Mouse (Mus musculus): ENCODE measurements at regions not wholly inside any gene's neighbourhood (a gene's known extent, or its start where the extent isn't known, plus 50 kb on each side); places are given as distances from the start of the nearest gene placed in this dataset.

- Histone ChIP-seq H3K27me3 (ENCODE audit: control insufficient read depth, insufficient read depth, low read length) (no peaks in the 10 kb centered on the region), H3K4me3 (ENCODE audit: low read depth, low read length) (no peak overlapping the region), H3K9me3 (ENCODE audit: control insufficient read depth, low read length) (no peaks in the 10 kb centered on the region), H3K4me1 (replicated peaks; ENCODE audit: control insufficient read depth, insufficient read depth) (no peaks in the 10 kb centered on the region), H3K9ac (ENCODE audit: low read length) (no peak overlapping the region), H3K27ac (replicated peaks) (no peak overlapping the region), H3K36me3 (ENCODE audit: control insufficient read depth, insufficient read depth, low read length) (no peaks in the 10 kb centered on the region), H3K4me2 (replicated peaks; ENCODE audit: low read depth) (no peak overlapping the region)
- no peak for DNase-seq (ENCODE audit: low spot score)
- 72% methylated on average over 3 of the region's 3 CpGs for WGBS
- TF ChIP-seq CTCF (IDR thresholded peaks at IDR 0.05; ENCODE audit: low read depth) (no peak), EP300 (optimal IDR thresholded peaks at IDR 0.05) (no peak)
- no peak for ATAC-seq (ENCODE audit: low FRiP score, low TSS enrichment)
Observed at GRCm38 (mm10) chr6:111733926-111734325, 539.6 kb upstream of the Lmcd1 start.

GRCm38 (mm10) chr6:111738983-111739382 is 534.6 kb upstream of the Lmcd1 start:
- 88% methylated on average over 1 of the region's 1 CpGs for WGBS
- Histone ChIP-seq H3K27ac (replicated peaks) (no peak overlapping the region), H3K4me1 (replicated peaks; ENCODE audit: control insufficient read depth, insufficient read depth) (no peaks in the 10 kb centered on the region), H3K9ac (ENCODE audit: low read length) (no peak overlapping the region), H3K4me2 (replicated peaks; ENCODE audit: low read depth) (no peak overlapping the region), H3K27me3 (ENCODE audit: control insufficient read depth, insufficient read depth, low read length) (no peaks in the 10 kb centered on the region), H3K36me3 (ENCODE audit: control insufficient read depth, insufficient read depth, low read length) (no peaks in the 10 kb centered on the region), H3K9me3 (ENCODE audit: control insufficient read depth, low read length) (no peaks in the 10 kb centered on the region), H3K4me3 (ENCODE audit: low read depth, low read length) (no peak overlapping the region)
- ATAC-seq (ENCODE audit: low FRiP score, low TSS enrichment): no peak
- no peak for TF ChIP-seq EP300 (optimal IDR thresholded peaks at IDR 0.05)
- TF ChIP-seq CTCF (IDR thresholded peaks at IDR 0.05; ENCODE audit: low read depth): no peak
- DNase-seq (ENCODE audit: low spot score): no peak

- no peak overlapping the region for H3K4me2 ChIP-seq (replicated peaks; ENCODE audit: low read depth)
- H3K4me1 ChIP-seq (replicated peaks; ENCODE audit: control insufficient read depth, insufficient read depth): no peaks in the 10 kb centered on the region
- H3K9me3 ChIP-seq (ENCODE audit: control insufficient read depth, low read length): no peaks in the 10 kb centered on the region
- H3K4me3 ChIP-seq (ENCODE audit: low read depth, low read length): no peak overlapping the region
- 78% methylated on average over 5 of the region's 5 CpGs for WGBS
- no peak overlapping the region for H3K9ac ChIP-seq (ENCODE audit: low read length)
- DNase-seq (ENCODE audit: low spot score): no peak
- no peaks in the 10 kb centered on the region for H3K36me3 ChIP-seq (ENCODE audit: control insufficient read depth, insufficient read depth, low read length)
- no peak for ATAC-seq (ENCODE audit: low FRiP score, low TSS enrichment)
- no peaks in the 10 kb centered on the region for H3K27me3 ChIP-seq (ENCODE audit: control insufficient read depth, insufficient read depth, low read length)
- TF ChIP-seq EP300 (optimal IDR thresholded peaks at IDR 0.05): no peak
- H3K27ac ChIP-seq (replicated peaks): no peak overlapping the region
Observed at GRCm38 (mm10) chr6:111781710-111782481, 491.7 kb upstream of the Lmcd1 start.

GRCm38 (mm10) chr6:111808611-111809010 is 464.9 kb upstream of the Lmcd1 start:
- Histone ChIP-seq H3K36me3 (ENCODE audit: control insufficient read depth, insufficient read depth, low read length) (no peaks in the 10 kb centered on the region), H3K4me1 (replicated peaks; ENCODE audit: control insufficient read depth, insufficient read depth) (no peaks in the 10 kb centered on the region), H3K4me3 (ENCODE audit: low read depth, low read length) (no peak overlapping the region), H3K9me3 (ENCODE audit: control insufficient read depth, low read length) (no peaks in the 10 kb centered on the region), H3K27me3 (ENCODE audit: control insufficient read depth, insufficient read depth, low read length) (no peaks in the 10 kb centered on the region), H3K9ac (ENCODE audit: low read length) (no peak overlapping the region), H3K4me2 (replicated peaks; ENCODE audit: low read depth) (no peak overlapping the region), H3K27ac (replicated peaks) (no peak overlapping the region)
- TF ChIP-seq CTCF (IDR thresholded peaks at IDR 0.05; ENCODE audit: low read depth) (no peak), EP300 (optimal IDR thresholded peaks at IDR 0.05) (no peak)
- ATAC-seq (ENCODE audit: low FRiP score, low TSS enrichment) (no peak), DNase-seq (ENCODE audit: low spot score) (no peak)

- Histone ChIP-seq H3K27ac (replicated peaks) (no peak overlapping the region), H3K27me3 (ENCODE audit: control insufficient read depth, insufficient read depth, low read length) (no peaks in the 10 kb centered on the region), H3K4me3 (ENCODE audit: low read depth, low read length) (no peak overlapping the region), H3K9ac (ENCODE audit: low read length) (no peak overlapping the region), H3K4me1 (replicated peaks; ENCODE audit: control insufficient read depth, insufficient read depth) (no peaks in the 10 kb centered on the region), H3K9me3 (ENCODE audit: control insufficient read depth, low read length) (no peaks in the 10 kb centered on the region), H3K36me3 (ENCODE audit: control insufficient read depth, insufficient read depth, low read length) (no peaks in the 10 kb centered on the region), H3K4me2 (replicated peaks; ENCODE audit: low read depth) (no peak overlapping the region)
- WGBS: 64% methylated on average over 7 of the region's 7 CpGs
- TF ChIP-seq EP300 (optimal IDR thresholded peaks at IDR 0.05) (no peak), CTCF (IDR thresholded peaks at IDR 0.05; ENCODE audit: low read depth) (no peak)
- DNase-seq (ENCODE audit: low spot score) (no peak), ATAC-seq (ENCODE audit: low FRiP score, low TSS enrichment) (no peak)
Observed at GRCm38 (mm10) chr6:111813982-111814603, 459.5 kb upstream of the Lmcd1 start.

GRCm38 (mm10) chr6:111815150-111815549 is 458.4 kb upstream of the Lmcd1 start:
- Histone ChIP-seq H3K27me3 (ENCODE audit: control insufficient read depth, insufficient read depth, low read length) (no peaks in the 10 kb centered on the region), H3K36me3 (ENCODE audit: control insufficient read depth, insufficient read depth, low read length) (no peaks in the 10 kb centered on the region), H3K9me3 (ENCODE audit: control insufficient read depth, low read length) (no peaks in the 10 kb centered on the region), H3K4me2 (replicated peaks; ENCODE audit: low read depth) (no peak overlapping the region), H3K9ac (ENCODE audit: low read length) (no peak overlapping the region), H3K27ac (replicated peaks) (no peak overlapping the region), H3K4me1 (replicated peaks; ENCODE audit: control insufficient read depth, insufficient read depth) (no peaks in the 10 kb centered on the region), H3K4me3 (ENCODE audit: low read depth, low read length) (no peak overlapping the region)
- TF ChIP-seq CTCF (IDR thresholded peaks at IDR 0.05; ENCODE audit: low read depth) (no peak), EP300 (optimal IDR thresholded peaks at IDR 0.05) (no peak)
- no peak for DNase-seq (ENCODE audit: low spot score)
- ATAC-seq (ENCODE audit: low FRiP score, low TSS enrichment): no peak

All from stomach, postnatal 0 days (tissue).